Mouse (Mus musculus): ENCODE results near the gene Daam2.

The Daam2 gene

DNA sequence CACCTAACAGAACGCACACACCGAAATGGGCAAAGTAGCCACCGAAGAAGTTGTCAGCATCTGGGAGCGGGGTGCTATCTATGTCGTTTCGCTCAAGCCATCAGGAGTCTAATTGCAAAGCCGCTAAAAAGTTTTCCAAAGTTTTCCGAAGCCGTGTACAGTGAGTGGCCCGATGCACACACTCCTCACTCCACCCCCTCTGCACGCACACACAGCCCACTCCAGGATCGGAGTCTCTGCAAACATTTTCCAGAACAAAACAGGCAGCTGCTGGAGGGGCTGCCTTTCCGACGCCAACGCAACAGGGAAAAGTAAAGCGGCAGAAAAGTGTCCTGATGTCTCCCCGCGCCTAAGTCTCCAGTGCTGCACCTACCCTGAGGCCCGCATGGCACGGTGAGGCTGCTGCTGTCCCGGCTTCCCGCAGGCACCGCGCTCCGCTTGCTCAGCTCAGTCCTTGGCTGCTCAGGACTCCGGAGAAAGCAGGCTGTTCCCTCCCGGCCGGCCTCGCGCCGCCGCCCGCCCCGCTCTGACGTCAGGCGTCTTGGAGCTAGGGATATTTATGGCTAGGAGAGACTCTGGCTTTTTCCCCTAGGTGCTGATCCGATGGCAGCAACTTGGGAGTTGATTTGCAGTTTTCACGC lies at the start of gene Daam2:
Gene Daam2, minus strand, starts transcription at position 514 of the 641 bp plus-strand sequence.
- DNase-seq (ENCODE audit: extremely low read depth, insufficient read length, low spot score) = peak; percentile 80

DNA sequence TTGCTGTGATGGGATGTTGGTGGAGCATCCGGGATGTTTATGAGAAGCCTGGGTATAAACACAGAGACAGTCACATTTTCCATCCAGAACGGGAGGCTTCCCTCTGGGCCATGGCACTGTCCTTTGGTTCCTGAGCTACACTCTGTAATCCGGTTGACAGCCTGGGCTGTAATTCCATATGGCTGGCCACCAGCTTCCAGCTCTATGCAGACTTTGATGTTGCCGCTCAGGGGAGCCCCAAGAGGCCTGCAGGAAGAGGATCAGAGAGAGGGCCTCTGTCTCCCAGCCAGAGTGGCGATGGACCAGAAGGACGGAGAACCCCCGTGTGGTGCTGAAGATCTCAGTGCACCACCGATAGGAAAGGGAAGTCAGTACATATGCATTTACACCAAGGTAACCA lies 46.2 kb upstream of the Daam2 start:
- no peak for DNase-seq (ENCODE audit: extremely low read depth, insufficient read length, low spot score)

DNA sequence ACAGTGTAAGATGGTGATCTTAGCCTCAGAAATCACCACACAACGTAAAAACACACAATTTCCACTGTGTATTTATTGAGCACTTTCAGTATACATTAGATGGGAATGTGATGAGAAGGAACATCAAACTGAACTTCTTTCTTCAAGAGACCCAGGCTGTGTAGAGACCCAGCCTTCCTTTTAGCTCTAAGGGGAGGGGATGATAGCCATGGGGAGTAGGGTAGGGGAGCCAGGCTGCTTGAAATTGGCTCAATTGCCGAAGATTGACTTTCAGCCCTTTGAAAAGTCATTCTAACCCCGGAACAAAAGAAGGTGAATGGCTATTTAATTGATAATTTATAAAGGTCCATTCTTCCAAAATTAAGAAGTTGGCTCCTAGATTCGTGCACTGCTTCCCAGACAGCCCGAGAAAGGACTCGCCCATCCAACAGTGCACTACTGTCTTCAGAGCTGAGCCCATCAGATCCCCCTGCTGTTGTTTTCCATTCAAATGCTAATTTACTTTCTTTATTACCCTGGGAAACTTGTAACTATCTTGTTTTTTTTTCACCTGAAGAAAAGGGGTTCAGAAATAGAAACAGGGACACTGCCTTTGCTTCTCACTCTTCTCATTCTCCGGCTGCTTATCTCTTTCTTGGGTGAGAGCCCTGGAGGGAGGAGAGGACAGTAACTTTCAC lies 43.3 kb upstream of the Daam2 start:
- DNase-seq (ENCODE audit: extremely low read depth, insufficient read length, low spot score) = no peak

DNA sequence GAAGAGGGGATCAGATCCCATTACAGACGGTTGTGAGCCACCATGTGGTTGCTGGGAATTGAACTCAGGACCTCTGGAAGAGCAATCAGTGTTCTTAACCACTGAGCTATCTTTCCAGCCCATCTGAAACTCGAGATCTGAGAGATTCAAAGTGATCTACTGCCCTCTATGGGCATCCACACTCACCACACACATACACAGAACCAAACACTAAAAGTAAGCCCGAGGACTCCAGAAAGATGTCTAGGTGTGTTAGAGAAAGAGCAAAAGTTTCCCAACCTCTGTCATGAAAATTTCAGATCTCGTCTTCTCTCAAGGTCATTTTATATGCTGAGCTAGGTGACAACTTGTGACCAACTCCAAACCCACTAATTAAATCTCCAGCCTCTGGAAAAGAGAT lies 41.3 kb upstream of the Daam2 start:
- no peak for DNase-seq (ENCODE audit: extremely low read depth, insufficient read length, low spot score)

DNA sequence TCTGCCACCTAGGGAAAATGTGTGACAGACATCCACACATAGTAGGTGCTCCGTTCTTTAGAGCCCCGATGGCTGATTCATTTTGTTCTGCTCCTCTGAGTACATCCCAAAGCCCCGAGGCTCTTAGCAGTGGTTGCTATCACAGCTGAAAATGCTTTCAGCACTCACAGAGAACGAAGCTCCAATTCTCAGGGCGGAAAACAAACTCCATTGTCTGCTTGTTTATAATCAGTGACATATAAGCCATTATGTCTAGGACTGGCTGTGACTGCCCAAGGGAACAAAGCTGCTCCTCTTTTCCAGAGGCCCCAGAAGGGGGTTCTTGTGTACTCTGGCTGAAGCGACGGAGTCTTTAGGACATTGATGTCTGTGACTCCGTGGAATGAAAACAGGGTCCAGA lies 25.9 kb upstream of the Daam2 start:
- DNase-seq (ENCODE audit: extremely low read depth, insufficient read length, low spot score) = no peak

DNA sequence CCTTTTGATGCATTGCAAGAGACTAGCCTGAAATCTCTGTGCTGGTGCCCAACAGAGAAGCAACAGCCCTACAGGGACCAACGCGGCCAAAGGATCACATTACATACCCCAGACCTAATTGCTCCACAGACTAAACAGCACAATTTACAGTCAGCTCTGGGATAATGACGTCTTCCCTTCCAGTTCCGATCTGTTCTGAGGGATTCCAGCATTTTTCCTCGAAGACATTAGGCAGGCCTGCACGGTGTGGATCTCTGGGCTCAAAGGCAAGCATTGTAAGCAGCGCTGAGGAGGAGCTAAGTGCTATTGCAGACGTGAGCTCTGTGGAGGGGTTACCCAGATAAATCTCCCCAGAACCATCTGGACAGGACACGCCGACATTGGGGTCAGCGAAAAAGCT lies 18.3 kb upstream of the Daam2 start:
- no peak for DNase-seq (ENCODE audit: extremely low read depth, insufficient read length, low spot score)

DNA sequence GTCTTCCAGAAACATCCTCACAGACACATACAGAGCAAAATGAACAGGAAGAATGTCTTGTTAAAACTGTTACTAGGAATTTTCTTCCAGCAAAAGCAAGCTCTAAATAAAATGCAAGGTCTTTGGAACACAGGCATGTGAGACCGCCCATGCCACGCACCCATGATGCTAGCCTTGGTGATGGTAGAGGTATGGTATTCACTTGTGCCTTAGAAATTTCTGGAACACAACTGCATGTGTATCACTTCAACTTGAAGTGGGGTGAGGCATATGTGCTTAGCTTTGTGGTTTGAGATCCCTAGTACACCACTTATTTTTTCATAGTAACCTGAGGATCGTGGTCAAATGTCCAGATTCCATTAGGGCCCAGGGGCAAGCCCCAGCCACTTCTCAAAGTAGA lies 13.2 kb upstream of the Daam2 start:
- no peak for DNase-seq (ENCODE audit: extremely low read depth, insufficient read length, low spot score)

DNA sequence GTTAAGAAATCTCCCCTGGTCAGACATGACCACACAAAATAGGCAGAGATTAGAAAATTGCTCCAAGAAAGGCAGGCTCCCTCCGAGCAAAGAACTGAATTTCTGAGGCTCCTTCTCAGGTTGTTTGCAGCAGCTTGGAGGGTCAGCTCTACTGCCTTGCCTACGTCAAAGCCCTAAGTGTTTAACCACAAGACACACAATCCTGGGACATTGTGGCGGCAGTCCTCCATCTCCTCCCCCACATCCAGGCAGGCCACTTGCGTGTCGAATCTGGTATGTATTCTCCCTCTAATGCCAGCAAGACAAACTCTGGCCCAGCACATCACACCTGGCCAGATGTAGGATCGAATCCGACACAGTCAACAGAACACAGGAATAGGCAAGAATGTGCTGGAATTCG lies 4.6 kb upstream of the Daam2 start:
- no peak for DNase-seq (ENCODE audit: extremely low read depth, insufficient read length, low spot score)

DNA sequence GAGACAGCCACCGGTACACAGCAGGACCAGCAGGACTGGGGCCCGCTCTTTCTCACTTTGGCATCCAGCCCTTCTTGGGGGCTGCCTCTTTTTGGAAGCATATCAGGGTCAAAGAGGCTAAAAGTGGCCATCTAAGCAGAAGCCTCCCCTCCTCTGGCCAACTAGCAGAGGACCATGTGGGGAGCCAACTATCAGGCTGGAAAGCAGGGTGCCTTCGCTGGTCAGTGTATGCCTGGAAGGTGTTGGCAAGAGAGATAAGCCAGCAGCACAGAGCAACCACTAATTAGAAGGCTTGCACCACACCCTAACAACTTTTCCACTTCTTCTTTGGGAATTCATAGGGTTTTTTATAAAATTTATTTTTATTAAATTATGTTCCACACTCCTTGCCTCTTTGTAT lies 346 bp upstream of the Daam2 start:
- no peak for DNase-seq (ENCODE audit: extremely low read depth, insufficient read length, low spot score)

DNA sequence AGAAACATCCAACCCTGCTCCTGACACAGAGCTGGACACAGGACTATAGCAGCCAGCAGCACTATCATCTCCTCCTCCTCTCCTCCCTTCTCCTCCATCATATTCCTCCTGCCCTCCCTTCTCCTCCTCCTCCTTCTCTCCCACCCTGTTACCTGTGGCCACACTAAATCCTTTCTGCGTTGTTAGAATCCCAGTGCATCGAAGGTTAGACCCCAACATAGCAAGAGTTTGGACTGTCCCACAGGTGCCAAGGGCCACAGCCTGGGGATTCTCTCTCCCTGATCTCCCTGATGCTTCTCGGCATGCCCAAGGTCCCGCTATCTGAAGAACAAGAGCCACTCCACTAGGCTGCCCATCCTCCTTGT lies 745 bp downstream of the Daam2 start:
- DNase-seq (ENCODE audit: extremely low read depth, insufficient read length, low spot score) = no peak

DNA sequence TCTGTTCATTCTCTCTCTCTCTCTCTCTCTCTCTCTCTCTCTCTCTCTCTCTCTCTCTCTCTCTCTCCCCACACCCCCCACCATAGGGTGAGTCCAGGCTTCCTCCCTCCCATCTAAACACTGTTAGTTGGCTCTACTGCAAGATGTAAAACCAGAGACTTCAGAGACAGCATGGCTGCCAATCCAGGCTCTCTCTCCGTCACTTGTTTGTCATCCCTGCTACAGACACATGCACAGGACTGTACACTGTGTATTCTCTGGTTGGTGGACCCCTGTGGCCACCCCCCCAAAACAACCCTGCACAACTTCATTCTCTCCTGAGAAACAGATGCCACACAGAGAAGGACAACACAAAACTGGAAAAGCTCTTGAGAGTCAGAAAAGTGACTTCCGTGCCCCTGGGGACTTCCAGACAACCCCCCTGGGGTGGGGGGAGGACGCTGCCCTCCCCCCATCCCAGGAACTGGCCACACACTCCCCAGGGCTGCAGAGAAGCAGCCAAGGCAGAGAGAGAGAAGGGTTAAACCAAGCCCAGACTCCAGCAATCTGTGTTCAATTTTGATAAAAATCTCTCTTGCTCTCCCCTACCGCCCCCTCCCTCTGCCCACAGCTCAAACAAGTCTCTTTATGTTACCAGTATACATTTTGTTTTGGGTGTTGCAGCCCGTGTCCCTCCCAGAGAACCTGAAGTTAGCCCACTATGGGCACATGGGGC lies 1.3 kb downstream of the Daam2 start:
- peak; percentile 7 for DNase-seq (ENCODE audit: extremely low read depth, insufficient read length, low spot score)

DNA sequence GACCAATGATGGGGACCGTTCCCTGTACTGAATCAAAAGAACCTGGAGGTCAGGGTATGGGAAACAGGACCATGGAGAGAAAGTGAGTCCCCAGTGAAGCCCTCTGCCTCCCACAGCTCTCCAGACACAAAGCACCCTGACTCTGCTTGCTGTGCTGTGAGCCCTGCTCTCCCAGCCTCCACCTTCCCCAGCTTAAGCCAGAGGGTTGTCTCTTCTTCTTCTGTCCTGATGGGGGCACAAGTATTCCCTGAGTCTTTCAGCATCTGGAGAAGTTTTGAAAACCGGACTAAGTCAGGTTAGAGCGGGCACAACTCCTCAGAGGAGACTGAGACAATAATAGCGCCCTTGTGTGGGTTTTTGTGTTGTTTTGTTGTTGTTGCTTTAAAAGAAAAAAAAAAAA lies 2.2 kb downstream of the Daam2 start:
- peak; percentile 10 for DNase-seq (ENCODE audit: extremely low read depth, insufficient read length, low spot score)

DNA sequence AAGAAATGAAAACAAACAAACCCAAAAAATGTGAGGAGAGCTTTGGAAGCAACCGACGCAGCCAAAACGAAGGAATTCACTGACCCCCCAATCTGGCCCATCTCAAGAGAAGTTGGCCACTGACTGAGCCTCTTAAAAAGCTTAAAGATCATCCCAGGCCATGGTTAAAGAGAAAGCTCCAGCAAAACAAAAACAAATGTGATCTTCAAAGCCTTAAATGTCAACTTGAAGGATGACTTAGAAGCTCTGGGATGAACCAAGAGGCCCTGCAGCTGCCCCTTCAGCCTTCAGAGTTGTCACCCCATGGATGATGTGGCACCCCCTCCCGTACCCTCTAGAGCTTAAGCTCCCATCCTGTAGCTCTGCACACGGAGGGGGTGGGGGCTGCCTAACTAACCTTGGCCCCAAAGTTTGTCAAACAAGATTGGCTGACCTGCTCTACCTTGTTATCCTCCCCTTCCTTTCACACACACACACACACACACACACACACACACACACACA lies 4.3 kb downstream of the Daam2 start:
- DNase-seq (ENCODE audit: extremely low read depth, insufficient read length, low spot score) = no peak

DNA sequence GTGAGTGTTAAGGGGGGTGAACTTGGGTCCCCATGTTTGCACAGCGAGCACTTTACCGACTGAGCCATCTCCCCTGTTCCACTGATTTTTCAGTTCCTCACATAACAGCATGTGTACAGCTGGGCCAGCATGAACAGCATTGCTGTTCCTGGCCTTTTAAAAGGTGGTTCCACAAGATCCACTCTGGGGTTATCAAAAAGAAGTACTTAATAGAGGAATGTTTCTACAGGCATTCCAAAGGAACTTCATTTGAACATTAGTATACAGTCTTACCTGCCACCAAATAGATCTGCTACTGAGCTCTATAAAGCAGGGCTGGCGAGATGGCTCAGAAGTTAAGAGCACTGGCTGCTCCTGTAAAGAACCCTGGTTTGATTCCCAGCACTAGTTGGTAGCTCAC lies 8.0 kb downstream of the Daam2 start:
- DNase-seq (ENCODE audit: extremely low read depth, insufficient read length, low spot score) = no peak

DNA sequence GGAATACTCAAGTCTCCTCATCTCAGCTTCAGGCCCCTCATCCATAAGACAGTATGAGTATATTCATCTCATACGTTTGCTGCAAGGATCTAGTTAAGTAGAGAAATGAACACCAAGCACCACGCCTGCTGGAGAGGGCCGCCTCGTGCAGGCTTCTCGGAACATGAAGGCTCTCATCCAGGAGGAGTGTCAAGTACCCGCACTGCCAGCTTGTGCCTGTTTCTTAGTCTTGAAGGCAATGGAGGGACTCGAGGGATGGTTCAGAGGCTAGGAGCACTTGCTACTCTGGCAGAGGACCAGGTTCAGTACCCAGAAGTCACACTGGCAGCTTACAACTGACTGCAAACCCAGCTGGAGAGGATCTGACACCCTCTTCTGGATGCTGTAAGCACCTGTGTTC lies 12.2 kb downstream of the Daam2 start:
- no peak for DNase-seq (ENCODE audit: extremely low read depth, insufficient read length, low spot score)

DNA sequence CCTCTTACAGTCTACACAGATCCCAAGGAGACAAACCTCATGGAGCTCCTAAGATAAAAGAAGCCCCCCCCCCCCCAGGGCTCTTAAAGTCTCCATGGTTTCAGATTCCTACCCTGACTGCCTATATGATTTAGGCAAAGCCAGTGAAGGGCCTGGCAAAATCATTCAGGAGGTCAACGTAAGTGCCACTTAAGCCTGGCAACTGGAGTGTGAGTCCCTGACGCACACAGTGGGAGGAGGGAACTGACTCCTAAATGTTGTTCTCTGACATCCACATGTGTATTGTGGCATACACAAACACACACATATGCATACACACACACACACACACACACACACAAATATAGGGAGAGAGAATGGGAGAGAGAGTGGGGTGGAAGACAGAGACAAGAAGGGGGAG lies 12.7 kb downstream of the Daam2 start:
- no peak for DNase-seq (ENCODE audit: extremely low read depth, insufficient read length, low spot score)

DNA sequence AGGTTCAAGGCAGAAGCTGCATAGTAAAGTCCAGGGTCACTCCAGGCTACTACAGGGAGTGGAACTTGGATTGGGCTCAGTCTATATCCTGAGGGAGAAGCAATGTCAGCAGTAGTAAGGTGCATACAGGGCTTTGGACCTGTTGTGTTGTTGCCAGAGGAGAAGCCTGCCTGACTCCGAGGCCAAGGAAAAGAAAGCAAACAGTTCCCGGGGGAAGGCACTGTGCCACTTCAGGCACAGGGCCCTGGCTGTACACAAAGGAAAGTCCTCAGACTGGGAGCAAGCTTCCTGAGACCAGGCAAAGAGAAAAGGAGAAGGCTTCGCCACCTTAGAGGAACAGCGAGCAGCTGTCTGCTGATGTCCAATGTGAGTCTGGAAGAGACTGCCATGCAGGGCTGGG lies 18.1 kb downstream of the Daam2 start:
- DNase-seq (ENCODE audit: extremely low read depth, insufficient read length, low spot score) = no peak

DNA sequence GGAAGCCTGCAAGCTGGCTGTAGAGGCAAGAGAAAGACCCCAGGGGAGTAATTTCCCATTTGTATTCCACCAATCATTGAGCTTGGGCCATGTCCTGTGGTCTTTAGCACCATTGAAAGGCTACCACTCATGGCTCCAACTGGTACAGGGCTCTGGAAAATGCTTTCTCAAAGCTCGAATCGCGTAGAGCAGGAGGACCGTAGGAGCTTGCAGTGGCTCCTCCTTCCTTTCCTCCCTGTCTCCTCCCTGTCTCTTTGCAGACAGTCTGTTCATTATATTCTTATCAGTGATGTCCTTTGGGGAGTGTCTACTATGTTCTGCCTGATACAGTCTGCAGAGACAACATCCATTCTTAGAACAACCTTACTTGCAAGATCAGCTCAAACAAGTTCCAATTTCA lies 18.7 kb downstream of the Daam2 start:
- DNase-seq (ENCODE audit: extremely low read depth, insufficient read length, low spot score) = no peak

DNA sequence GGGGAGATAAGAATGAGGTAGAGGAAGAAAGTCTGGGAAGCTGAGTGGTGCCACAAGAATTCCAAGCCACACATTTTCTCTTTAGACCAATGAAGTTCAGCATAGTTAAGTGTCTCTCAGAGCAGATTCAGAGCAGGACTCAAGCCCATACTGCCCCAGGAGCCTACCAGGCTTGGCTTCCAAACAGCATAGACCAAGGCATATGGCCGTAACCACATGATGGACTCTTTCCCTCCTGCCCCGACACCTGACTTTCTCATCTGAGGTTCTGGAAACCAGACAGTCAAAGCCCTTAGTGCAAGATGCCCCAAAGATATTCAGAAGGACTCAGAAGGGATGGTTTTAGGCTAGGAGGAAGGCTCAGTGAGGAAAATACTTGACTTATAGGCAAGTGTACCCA lies 19.6 kb downstream of the Daam2 start:
- no peak for DNase-seq (ENCODE audit: extremely low read depth, insufficient read length, low spot score)

DNA sequence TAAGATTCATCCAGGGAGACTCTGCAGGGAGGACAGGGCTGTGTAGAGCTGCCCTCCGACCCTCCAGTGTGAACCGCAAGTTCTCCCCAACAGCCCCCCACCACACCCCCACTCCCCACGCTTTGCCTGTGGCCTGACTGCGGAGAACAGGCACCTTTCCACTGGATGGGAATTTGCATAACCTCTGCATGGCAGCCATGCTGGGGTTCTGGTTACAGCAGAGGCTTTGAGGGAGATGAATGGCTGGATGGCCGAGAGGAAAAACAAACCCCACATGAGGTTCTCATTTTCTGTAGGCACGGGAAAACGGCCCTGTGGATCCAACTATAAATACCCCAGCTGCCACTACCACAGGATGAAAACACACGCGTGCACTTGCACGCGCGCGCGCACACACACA lies 23.4 kb downstream of the Daam2 start:
- no peak for DNase-seq (ENCODE audit: extremely low read depth, insufficient read length, low spot score)

DNA sequence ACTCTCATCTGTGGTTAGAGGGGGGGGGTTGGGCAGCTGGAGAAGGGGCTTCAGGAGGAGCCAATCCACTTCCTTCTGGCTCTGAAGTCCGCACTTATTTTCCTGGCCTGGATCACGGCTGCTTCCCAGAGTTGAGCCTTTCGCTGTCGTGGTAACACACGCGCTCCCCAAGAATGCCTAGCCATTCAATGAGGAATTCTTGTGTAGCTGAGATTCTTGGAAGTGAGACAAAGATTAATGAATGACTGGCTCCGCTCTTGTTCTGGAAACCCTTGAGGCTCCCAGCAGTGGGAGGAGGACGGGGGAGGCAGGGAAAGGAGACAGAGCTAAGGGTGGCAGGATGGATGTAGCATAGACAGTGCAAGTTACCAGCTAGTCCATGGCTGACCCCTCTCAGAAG lies 24.9 kb downstream of the Daam2 start:
- DNase-seq (ENCODE audit: extremely low read depth, insufficient read length, low spot score) = peak; percentile 56

DNA sequence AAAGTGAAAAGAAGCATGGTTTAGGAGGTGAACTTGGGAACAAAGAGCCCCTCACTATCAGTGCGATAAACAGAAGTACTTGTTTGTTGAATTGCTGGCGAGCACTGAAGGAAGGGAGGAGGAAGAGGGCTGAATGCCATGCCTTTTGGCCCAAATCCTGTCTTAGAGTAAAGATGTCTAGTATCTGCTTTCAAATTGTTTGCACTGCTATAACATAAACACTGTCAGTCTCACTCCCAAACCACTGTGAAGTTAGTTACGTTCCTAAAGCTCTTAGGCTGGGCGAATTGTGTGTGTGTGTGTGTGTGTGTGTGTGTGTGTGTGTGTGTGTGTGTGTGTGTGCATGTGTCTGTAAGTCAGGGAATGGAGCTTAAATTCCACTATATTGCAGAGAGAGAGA lies 28.6 kb downstream of the Daam2 start:
- no peak for DNase-seq (ENCODE audit: extremely low read depth, insufficient read length, low spot score)

Measured in 3134 (cell line).